Mouse (Mus musculus) neutrophil, adult 5-6 weeks (primary cell): ENCODE results near the gene Ccl12. TPM values are rescaled to one million over a fixed set of nuclear protein-coding genes. Genes with fewer than 3 reads are reported as not detected.

Experiments used
- ATAC-seq: fragments of 151-379, 151-347 bp; 2 replicates; pipeline ENCODE4 v1.8.0; 2017; ENCODE audit warnings: mild to moderate bottlenecking, moderate TSS enrichment; ENCODE audit not compliant: insufficient number of reproducible peaks, poor library complexity, low FRiP score, severe bottlenecking; ENCODE audit errors: extremely low read depth
- total RNA-seq: library from RNA; stranded (forward); fragments of 200-1000 nt; gene quantifications from 2 replicates; pipeline ENCODE4 v1.2.3, GENCODE M21; 2017

The Ccl12 gene
- total RNA-seq = not detected in 2 replicates

DNA sequence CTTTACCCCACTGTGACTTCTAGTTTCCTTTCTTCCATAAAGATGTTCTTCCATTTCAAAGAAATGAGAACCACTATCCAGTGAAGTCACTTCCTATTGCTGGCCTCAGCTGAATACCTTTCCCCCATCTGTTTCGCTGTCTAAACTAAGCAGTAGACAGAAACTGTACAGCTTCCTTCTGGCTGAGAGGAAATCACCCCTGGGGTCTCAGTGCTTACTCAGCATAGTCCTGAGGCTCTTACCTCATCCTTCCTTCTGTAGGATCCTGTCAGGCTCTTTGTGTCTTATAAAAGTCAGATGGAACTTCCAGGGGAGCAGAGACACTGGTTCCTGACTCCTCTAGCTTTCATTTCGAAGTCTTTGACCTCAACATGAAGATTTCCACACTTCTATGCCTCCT is at the start of gene Ccl12:
Gene Ccl12, plus strand, starts transcription at position 317 of the 400 bp plus-strand sequence.
- ATAC-seq = no peak

DNA sequence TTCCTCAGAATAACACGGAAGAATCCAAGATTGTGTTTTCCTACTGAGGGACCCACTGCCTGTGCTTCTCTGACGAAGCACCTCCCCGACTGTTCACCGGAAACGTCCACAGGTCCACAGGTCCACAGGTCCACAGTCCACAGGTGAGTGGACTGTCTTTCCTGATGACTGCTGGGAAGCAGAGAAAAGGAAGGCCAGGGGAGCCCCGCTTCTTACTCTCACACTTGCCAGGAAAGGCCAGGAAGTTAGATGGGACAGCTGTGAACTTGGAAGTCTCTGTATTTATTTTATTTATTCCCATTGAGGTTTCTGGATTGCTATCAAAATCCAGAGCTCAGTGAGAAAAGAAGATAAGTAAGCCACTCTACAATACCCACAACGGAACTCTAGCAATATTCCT is 47.8 kb upstream of the Ccl12 start:
- ATAC-seq = no peak

DNA sequence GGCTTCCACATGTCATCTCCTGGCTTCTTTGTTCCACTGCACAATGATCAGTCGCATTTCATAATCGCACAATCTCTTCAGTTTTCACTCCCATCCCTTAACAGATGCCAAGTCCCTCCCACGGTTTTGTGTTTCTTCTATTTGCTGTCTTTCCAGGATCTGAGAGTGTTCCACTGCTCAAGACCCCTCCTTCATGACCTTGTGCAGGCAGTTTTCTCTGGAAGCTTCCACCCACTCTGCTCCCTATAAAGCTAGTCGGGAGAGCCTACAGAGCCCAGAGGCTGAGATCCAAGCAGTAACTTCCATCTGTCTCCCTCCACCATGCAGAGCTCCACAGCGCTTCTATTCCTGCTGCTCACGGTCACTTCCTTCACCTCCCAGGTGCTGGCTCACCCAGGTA is 44.0 kb upstream of the Ccl12 start, which contains the start of gene Ccl11:
Gene Ccl11, plus strand, starts transcription at position 178 of the 400 bp plus-strand sequence.
- no peak for ATAC-seq

DNA sequence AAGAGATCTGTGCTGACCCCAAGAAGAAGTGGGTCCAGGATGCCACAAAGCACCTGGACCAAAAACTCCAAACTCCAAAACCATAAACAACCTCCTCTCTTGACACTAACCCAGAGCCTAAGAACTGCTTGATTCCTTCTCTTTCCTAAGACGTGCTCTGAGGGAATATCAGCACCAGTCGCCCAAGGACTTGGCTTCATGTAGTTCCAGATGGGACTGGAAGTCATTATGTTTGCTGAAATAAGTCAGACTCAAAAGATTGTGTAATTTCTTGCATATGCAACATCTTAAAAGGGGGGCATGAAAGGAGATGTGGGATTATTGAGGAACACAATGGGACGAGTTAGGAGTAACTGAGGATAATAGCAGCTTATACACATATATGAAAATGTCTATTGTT is 39.4 kb upstream of the Ccl12 start:
- ATAC-seq = no peak

- no peak for ATAC-seq
Measured at GRCm38 (mm10) chr11:82063454-82063853, 38.2 kb upstream of the Ccl12 start.

- ATAC-seq = no peak
Measured at GRCm38 (mm10) chr11:82066953-82067571, 34.6 kb upstream of the Ccl12 start.

DNA sequence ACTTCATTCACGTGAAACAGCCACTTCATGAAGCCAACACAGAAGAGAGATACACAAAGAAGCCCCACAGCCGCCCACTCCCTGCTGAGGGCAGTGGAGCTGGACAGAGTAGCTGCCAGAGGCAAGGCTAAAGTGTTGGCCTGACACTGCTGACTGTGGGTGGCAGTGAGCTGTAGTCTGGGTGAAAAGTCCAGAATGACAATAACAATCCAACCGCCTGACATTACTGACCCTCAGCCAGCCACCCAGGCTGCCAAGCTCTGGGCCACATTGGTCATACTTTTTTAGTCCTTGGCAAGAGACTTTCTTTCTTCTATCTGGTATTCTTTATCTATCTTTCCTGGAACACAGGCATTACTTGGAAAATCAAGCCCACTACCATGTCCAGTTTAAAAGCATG is 30.6 kb upstream of the Ccl12 start:
- no peak for ATAC-seq

DNA sequence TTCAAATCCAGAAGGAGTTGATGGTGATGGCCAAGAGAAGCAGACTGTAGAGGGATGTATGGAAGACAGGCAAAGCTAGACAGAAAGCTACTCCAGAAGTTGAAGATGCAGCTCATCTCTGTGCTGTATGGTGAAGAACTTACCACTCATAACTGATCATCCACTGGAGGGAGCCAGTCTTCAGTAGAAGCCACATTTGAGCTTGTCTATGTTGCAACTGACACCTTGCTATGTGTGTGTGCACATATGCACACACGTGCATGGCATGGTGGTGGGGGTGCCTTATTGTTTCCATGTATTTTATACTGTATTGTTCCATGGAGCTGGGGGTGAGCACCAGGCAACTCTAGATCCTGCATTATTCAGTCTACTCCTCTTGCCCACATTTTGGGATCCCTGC is 29.3 kb upstream of the Ccl12 start:
- ATAC-seq = no peak

GRCm38 (mm10) chr11:82072984-82073383 is 28.7 kb upstream of the Ccl12 start:
- no peak for ATAC-seq

DNA sequence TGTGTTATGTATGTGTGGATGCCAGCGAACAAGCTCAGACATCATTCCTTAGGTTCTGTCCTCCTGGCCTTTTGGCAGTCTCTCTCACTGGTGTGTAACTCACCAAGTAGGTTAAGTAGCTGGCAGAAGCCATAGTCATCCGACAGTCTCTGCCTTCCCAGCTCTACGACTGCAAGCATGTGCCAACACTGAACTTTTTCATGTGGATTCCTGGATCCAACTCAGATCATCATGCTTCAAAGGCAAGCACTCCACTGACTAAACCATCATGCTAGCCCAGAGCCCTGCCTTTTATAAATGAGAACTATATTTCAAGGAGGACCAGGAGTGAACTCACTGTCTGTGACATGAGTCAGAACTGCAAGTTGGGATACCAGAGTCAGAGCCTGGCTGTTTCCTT is 28.0 kb upstream of the Ccl12 start:
- ATAC-seq = no peak

GRCm38 (mm10) chr11:82077031-82077430 is 24.6 kb upstream of the Ccl12 start:
- ATAC-seq = no peak

DNA sequence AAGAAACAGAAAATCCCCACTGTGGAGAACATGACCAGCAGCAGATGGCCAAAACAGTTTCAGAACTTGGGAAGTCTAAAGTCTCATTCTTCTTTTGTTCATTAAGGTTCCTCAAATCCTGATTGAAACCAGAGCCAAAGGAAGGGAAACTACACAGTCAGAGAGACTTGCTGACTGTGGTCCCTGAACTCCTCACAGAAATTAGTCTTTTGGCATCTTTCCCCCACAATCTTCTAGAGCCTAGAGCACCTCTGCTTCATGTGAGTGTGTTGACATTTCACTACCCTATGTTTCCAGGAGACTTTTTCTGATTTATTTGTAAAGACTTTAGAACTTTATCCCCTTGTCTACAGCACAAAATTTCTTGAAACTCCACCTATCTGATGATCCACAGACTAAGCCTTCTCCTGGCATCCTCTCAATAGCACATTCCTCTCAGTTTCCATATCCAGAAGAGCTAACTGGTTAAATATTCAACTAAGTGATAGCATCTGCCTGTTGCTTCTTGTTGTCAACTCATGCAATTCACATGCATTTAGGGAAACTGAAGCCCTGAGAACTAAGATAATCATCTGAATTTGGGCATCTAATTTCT is 23.4 kb upstream of the Ccl12 start:
- ATAC-seq = no peak

- ATAC-seq = no peak
Measured at GRCm38 (mm10) chr11:82080865-82081264, 20.8 kb upstream of the Ccl12 start.

DNA sequence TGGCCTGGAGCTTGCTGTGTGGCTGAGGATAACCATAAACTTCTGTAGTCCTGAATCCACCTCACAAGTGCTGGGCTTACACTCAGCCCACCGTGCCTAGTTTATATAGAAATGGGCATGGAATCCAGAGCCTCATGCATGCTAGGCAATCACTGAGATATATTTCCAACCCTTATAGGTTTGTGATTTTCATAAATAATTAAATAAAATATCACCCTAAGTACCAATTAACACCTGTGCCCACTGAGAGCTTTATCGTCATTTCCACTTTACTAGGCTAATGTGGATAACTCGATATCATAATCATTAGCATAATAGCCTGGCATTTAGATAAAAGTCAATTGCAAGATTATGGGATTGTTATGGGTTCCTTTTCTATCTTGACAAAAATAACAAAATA is 17.3 kb upstream of the Ccl12 start:
- ATAC-seq = no peak

DNA sequence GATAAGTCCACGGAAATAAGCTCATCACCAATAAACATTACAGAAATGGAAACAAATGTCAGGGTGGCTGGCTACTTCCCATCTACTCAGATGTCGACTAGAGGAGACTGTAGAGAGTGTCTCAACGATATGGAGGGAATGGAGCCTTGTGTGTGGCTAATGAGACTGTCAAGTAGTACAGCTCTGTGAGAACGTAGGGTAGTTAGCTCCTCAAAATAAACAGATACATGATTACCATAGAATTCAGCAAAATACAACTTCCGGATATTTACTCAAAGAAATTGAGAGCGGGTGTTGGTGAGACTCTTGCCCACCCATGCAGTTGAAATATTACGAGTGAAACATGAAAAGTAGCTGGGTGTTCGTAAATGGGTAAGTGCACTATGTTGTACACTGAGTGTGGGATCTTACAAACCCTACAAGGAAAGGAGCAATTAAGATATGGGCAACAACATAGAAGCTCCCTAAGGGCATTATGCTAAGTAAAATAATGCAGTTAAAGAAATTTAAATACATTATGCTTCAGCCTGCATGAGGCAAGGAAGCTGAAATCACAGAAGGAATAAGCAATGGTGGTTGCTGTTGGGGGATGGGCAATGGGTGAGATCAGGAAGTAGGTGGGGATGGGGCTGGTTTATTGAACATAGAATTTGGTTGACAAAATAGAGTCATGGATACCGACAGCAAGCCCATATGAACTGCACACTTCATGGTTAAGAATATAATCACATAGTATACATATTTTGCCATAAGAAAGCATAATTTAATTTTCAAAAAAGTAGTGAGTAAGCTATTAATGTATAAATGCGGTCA is 1.9 kb upstream of the Ccl12 start:
- ATAC-seq = no peak

DNA sequence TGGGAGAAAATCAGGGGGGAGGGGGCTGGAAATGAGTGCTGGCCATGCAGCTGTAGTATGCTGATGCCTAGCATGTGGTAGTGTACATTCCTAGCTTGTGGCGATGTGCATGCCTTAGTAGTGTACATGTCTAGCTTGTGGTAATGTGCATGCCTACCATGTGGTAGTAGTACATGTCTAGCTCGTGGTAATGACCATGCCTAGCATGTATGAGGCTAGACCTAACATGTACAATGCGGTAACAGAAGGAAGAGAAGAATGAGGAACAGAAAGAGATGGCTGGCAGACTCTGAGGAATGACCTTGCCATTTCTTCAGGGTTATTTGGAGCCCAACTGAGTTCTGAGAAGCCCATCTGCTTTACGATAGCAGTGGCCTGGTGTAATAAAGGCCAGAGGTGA is 558 bp upstream of the Ccl12 start:
- ATAC-seq = no peak

DNA sequence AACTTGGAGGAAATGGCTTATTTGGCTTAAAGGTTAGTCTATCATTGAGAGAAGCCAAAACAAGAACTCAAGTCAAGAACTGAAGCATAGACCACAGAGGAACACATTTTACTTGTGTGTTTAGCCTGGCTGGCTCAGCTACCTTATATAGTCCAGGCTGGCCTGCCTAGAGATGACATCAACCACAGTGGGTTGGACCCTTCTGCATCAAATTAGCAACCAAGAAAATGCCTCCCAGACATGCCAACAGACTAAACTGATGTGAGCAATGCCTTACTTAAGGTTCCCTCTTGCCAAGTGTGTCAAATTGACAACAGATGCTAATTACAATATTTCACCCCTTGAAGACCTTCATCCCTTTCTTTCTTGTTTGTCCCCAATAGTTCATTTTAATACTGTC is 8.0 kb downstream of the Ccl12 start:
- no peak for ATAC-seq

DNA sequence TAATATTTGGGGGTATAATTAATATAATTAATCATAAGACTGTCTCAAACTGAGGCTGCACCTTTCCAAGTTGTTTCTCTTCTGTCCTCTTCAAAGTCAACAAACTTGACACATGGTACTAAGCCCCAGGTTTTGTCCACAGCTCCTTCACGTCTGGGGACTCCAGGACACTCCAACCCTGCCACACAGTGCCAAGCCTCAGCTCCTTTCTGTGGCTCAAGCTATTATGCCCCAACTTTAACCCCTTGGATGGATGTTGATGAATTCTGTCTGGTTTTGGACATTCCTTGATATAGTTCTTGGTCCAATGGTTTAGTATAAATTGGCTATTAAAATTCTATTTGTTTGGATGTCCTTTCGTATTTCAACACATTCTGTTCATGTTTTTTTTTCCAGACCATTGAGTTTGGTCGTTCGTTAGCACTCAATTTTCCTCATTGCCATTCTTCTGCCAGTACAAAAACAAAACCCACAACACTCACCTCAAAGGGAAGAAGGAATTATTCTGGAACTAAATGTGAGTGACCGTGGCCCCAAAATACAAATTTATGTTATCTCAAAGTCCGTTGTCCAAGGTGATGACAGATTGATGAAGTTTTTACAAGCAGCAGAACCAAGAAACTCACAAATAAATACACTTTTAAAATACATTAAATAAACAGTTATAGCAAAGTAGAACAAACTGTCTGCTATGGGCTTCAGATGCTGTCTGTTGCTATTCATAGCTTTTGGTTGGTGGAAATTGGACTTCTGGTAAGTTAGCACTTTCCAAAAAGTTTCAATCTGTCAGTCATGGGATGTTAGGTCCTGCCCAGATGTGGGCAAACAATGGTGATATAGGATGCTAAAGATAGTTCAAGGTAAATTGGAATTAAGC is 9.0 kb downstream of the Ccl12 start:
- ATAC-seq = no peak

DNA sequence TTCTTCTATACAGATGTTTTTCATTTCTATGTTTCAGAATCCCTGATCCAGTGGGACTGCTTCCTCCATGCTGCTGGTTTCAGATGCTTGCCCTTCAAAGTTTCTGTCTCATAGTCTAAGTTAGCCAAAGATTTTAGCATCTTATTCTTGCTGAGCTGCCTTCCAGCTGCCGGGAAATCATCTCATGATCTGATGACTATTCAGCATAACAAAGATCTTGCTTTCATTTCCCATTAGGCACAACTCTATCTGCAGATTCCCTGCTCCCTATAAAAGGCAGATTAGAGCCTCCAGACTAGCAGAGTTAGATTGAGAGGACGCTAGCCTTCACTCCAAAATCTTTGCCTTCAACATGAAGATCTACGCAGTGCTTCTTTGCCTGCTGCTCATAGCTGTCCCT is 13.2 kb downstream of the Ccl12 start, which contains the start of gene Ccl8:
Gene Ccl8, plus strand, starts transcription at position 301 of the 400 bp plus-strand sequence.
- ATAC-seq = no peak
